Mouse (Mus musculus): ENCODE results near the gene Ifi203. TPM values are rescaled to one million over a fixed set of nuclear protein-coding genes. Genes with fewer than 3 reads are reported as not detected.
"Not testable (repeated sequence)": the region's sequence is repeated elsewhere in the genome, so short reads cannot be mapped to it uniquely, and the experiment has no call there.

Gene Ifi203
- polyA plus RNA-seq, 1 experiment from 2014 or later: 0.49 TPM

- Histone ChIP-seq H3K4me1 (ENCODE audit: control insufficient read depth, insufficient read depth, low read length) (no peaks in the 10 kb centered on the region), H3K9ac (ENCODE audit: low read length) (no peak overlapping the region), H3K4me2 (ENCODE audit: low read depth) (no peak overlapping the region), H3K27me3 (ENCODE audit: control insufficient read depth, insufficient read depth, low read length) (no peaks in the 10 kb centered on the region), H3K9me3 (ENCODE audit: control insufficient read depth, low read length) (no peaks in the 10 kb centered on the region), H3K27ac (ENCODE audit: low read depth, low read length) (no peak overlapping the region), H3K36me3 (ENCODE audit: control insufficient read depth, insufficient read depth, low read length) (no peaks in the 10 kb centered on the region), H3K4me3 (ENCODE audit: low read depth, low read length) (no peak overlapping the region)
- ATAC-seq (ENCODE audit: insufficient read depth, low FRiP score, low TSS enrichment) (no peak), DNase-seq (ENCODE audit: low spot score) (no peak)
- WGBS: 91% methylated on average over 2 of the region's 2 CpGs
Observed at GRCm38 (mm10) chr1:173911808-173912464, 30.5 kb downstream of the Ifi203 start.

DNA sequence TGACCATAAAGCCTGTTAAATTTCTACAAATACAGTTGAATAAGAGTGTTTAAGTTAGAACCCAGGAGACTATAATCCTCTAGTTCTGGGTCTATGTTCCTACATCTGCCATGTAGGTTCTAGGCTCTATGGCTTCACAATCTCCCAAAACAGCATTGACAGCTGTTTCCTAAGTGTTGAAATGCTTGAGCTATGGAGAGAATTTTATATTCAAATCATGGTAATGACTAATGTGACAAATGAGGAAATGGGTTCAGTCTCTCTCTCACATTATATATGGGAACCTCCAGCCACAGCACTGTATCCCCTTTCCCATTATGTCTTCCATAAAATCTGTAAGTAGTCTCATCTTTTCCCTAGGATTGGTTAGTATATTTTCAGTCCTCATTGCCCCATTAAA, 34.1 kb downstream of the Ifi203 start:
- not testable (repeated sequence) for H3K27ac ChIP-seq (ENCODE audit: low read depth, low read length); H3K4me1 ChIP-seq (ENCODE audit: control insufficient read depth, insufficient read depth, low read length); DNase-seq (ENCODE audit: low spot score); H3K36me3 ChIP-seq (ENCODE audit: control insufficient read depth, insufficient read depth, low read length); H3K9ac ChIP-seq (ENCODE audit: low read length); H3K27me3 ChIP-seq (ENCODE audit: control insufficient read depth, insufficient read depth, low read length); H3K9me3 ChIP-seq (ENCODE audit: control insufficient read depth, low read length); ATAC-seq (ENCODE audit: insufficient read depth, low FRiP score, low TSS enrichment); H3K4me3 ChIP-seq (ENCODE audit: low read depth, low read length); H3K4me2 ChIP-seq (ENCODE audit: low read depth)

DNA sequence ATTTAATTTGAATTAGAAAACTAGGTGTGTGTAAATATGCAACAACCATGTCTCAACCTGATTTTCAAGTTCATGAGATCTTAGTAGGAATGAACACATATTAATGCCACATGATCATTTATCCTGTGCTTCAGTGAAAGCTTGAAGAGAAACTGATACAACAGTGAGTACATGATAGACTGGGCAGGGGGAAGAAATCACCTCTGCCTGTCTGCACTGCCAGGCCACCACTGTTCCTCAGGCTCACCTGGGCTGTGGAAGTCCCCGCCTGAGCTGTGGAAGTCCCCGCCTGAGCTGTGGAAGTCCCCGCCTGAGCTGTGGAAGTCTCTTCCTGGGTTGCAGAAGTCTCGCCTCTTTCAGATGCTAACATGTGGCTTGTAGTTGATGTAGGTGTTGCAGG, 36.6 kb downstream of the Ifi203 start:
- H3K27me3 ChIP-seq (ENCODE audit: control insufficient read depth, insufficient read depth, low read length); H3K36me3 ChIP-seq (ENCODE audit: control insufficient read depth, insufficient read depth, low read length); H3K4me2 ChIP-seq (ENCODE audit: low read depth); DNase-seq (ENCODE audit: low spot score); H3K4me3 ChIP-seq (ENCODE audit: low read depth, low read length); H3K27ac ChIP-seq (ENCODE audit: low read depth, low read length); H3K9ac ChIP-seq (ENCODE audit: low read length); H3K9me3 ChIP-seq (ENCODE audit: control insufficient read depth, low read length); ATAC-seq (ENCODE audit: insufficient read depth, low FRiP score, low TSS enrichment); H3K4me1 ChIP-seq (ENCODE audit: control insufficient read depth, insufficient read depth, low read length): not testable (repeated sequence)
- WGBS: 70% methylated on average over 3 of the region's 4 CpGs

- not testable (repeated sequence) for ATAC-seq (ENCODE audit: insufficient read depth, low FRiP score, low TSS enrichment); H3K4me3 ChIP-seq (ENCODE audit: low read depth, low read length); H3K9me3 ChIP-seq (ENCODE audit: control insufficient read depth, low read length); H3K4me2 ChIP-seq (ENCODE audit: low read depth); H3K36me3 ChIP-seq (ENCODE audit: control insufficient read depth, insufficient read depth, low read length); H3K4me1 ChIP-seq (ENCODE audit: control insufficient read depth, insufficient read depth, low read length); DNase-seq (ENCODE audit: low spot score); H3K27me3 ChIP-seq (ENCODE audit: control insufficient read depth, insufficient read depth, low read length); H3K9ac ChIP-seq (ENCODE audit: low read length); H3K27ac ChIP-seq (ENCODE audit: low read depth, low read length)
Observed at GRCm38 (mm10) chr1:173889741-173890140, 52.7 kb downstream of the Ifi203 start.

DNA sequence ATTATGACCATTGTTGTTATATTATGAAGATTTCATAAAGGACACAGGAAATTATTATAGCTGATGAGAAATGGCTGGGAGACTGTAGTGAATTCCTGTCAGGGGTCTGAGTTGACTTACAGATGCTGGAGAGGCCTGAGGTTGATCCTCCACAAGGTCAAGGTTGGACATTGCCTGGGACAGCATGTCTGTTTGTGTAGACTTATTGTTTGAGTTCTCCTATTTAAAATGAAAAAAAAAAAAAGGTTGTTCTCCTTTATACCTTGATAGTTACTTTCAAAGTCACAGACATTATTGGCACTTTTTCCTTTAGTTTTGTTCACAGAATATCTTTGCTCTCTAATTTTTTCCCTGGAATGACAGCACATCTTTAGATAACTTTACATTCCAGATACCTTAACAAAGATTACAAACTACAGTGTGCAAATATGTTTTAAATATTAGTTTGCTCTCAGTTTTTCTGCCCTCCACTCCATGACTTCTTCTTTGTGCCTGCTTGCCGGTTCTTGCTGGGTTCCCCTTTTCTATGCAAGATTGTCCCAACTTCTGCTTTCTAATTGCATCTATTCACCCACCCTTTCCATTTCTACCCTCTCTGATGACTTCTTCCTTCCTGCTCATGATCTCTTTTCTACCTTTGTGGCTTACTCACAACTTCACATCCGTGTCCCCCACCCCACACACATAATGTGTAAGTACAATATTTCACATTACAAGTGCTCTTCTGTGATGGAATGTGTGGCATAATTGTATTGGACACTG, 55.3 kb downstream of the Ifi203 start:
- no CpG with 5 or more reads among the region's 2 CpGs for WGBS
- not testable (repeated sequence) for ATAC-seq (ENCODE audit: insufficient read depth, low FRiP score, low TSS enrichment); H3K36me3 ChIP-seq (ENCODE audit: control insufficient read depth, insufficient read depth, low read length)

DNA sequence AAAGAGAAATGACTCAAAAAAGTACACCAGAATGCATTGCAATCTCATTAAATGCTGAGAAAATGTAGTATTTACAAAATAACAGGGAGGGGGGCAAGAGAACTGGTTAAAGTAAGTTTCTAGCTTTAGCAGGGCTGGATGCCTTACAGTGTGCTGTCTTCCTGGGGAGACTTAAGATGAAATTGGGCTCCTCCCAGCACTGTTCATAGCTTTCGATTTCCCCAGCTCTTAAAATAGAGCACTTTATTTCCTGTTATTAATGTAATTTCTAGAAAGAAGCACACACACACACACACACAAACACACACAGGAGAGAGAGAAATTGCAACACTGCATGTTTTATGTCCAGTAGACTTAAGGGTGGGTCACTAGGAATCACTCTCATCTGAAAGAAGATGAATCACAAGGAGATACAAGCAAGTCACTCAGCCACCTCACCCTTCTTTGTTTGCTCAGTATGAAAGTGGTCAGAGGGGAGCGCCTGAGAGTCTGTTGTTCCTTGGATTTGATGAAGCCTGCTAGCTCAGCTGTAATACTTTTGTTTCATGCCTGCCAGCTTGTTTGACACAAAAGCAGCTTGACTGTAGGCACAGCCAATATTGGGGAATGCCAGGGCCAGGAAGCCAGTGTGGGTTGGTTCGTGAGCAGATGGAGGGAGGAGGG, 62.3 kb downstream of the Ifi203 start:
- not testable (repeated sequence) for H3K4me3 ChIP-seq (ENCODE audit: low read depth, low read length); DNase-seq (ENCODE audit: low spot score); H3K36me3 ChIP-seq (ENCODE audit: control insufficient read depth, insufficient read depth, low read length); H3K4me1 ChIP-seq (ENCODE audit: control insufficient read depth, insufficient read depth, low read length); ATAC-seq (ENCODE audit: insufficient read depth, low FRiP score, low TSS enrichment); H3K27me3 ChIP-seq (ENCODE audit: control insufficient read depth, insufficient read depth, low read length); H3K4me2 ChIP-seq (ENCODE audit: low read depth); H3K9ac ChIP-seq (ENCODE audit: low read length); H3K27ac ChIP-seq (ENCODE audit: low read depth, low read length); H3K9me3 ChIP-seq (ENCODE audit: control insufficient read depth, low read length)
- WGBS: 78% methylated on average over 3 of the region's 3 CpGs

More for the DNA sequence above, 55.3 kb downstream of the Ifi203 start:
- H3K27me3 ChIP-seq (ENCODE audit: control insufficient read depth, insufficient read depth, low read length); DNase-seq (ENCODE audit: low spot score); H3K4me1 ChIP-seq (ENCODE audit: control insufficient read depth, insufficient read depth, low read length); H3K27ac ChIP-seq (ENCODE audit: low read depth, low read length); H3K9me3 ChIP-seq (ENCODE audit: control insufficient read depth, low read length); H3K4me2 ChIP-seq (ENCODE audit: low read depth); H3K4me3 ChIP-seq (ENCODE audit: low read depth, low read length); H3K9ac ChIP-seq (ENCODE audit: low read length): not testable (repeated sequence)

DNA sequence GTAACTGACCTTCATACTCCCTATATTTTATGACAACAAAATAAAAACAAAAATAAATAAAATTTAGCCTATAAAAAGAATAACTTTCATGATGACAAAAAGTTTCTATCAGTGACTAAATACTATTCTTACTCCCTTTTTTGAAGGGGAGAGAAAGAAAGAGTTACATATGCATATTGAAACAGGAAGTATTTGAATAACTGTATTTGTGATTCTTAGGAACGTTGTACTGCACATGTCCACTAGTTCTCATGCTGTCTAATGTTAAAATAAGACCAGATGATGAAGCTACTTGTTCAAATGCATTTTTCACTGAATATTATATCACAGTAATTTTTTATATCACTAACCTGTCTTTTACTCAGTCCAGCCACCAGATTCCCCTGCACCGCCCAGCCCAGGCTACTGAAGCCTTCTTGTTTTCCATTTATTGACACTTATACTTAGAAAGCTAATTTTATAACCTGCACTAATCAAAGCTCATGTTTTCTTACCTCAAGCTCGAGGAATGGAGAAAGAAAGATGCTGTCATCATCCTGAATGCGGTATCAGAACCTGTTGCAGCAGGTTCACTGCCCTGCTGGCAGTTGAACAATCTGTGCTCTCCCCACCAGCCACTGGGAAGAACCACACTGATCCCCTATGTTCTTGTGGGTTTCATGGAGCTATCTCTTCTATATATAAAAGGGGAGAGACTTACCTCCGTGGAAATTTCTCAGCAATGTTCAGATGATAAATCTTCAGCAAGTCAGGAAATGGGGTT, 63.1 kb downstream of the Ifi203 start:
- not testable (repeated sequence) for H3K27ac ChIP-seq (ENCODE audit: low read depth, low read length); ATAC-seq (ENCODE audit: insufficient read depth, low FRiP score, low TSS enrichment); H3K4me2 ChIP-seq (ENCODE audit: low read depth); H3K36me3 ChIP-seq (ENCODE audit: control insufficient read depth, insufficient read depth, low read length); H3K9ac ChIP-seq (ENCODE audit: low read length); H3K4me3 ChIP-seq (ENCODE audit: low read depth, low read length); DNase-seq (ENCODE audit: low spot score); H3K4me1 ChIP-seq (ENCODE audit: control insufficient read depth, insufficient read depth, low read length); H3K9me3 ChIP-seq (ENCODE audit: control insufficient read depth, low read length); H3K27me3 ChIP-seq (ENCODE audit: control insufficient read depth, insufficient read depth, low read length)
- 87% methylated on average over 5 of the region's 5 CpGs for WGBS

DNA sequence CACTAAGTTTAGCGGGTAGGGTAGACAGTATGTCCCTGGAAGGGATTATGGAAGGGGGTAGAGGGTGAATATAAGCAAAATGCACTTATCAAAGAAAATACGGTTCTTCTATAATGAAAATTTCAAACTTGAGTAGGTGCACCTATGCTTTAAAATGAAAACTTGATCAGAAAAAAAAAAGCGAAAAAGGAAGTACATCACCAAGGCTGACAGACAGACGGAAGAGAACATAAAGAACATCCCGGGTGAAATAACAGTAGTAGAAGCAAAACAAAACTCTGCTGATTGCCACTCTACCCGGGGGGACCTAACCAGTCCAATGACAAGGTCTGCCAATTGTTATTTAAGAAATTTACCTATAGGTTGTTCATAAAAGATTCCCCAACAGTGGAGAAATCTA, 64.2 kb downstream of the Ifi203 start:
- not testable (repeated sequence) for H3K27ac ChIP-seq (ENCODE audit: low read depth, low read length); DNase-seq (ENCODE audit: low spot score); H3K4me2 ChIP-seq (ENCODE audit: low read depth); H3K9ac ChIP-seq (ENCODE audit: low read length); H3K4me3 ChIP-seq (ENCODE audit: low read depth, low read length); H3K9me3 ChIP-seq (ENCODE audit: control insufficient read depth, low read length); H3K36me3 ChIP-seq (ENCODE audit: control insufficient read depth, insufficient read depth, low read length); ATAC-seq (ENCODE audit: insufficient read depth, low FRiP score, low TSS enrichment); H3K27me3 ChIP-seq (ENCODE audit: control insufficient read depth, insufficient read depth, low read length); H3K4me1 ChIP-seq (ENCODE audit: control insufficient read depth, insufficient read depth, low read length)
- WGBS: 92% methylated on average over 6 of the region's 6 CpGs
